9 mouse cellular contexts compared by ENCODE assay signal in the genomic region with DNA sequence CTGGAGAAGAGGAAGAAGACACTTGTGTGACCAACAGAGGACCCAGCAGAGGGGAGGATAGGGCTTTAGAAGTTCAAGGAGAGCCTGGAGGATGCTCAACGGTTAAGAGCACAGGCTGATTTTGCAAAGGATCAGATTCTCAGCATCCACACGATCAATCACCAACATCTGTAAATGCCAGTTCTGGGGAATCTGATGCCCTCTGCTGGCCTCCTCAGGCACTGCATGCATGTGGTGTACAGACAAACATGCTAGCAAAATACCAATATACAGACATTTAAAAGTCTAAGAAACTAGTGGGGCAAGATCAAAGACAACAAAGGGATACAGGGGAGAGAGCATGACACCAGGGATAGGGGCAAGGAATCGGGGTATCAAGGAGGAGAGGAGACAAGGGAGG. TPM values are rescaled to one million over a fixed set of nuclear protein-coding genes. Genes with fewer than 3 reads are reported as not detected.
DNase-seq lines count a peak whose midpoint lies in the region; ATAC-seq and TF ChIP-seq lines count a peak whose summit lies in the region.
"Had no signal": no experiment of that assay in that cellular context is flagged by ENCODE, and none has a peak within 500 bp of the region (broad histone marks: within the 10 kb centered on the region; RNA-seq: fewer than 3 reads in every experiment).

No protein-coding gene starts in this region.

- H3K9ac ChIP-seq in ES-Bruce4 (ENCODE audit: low read depth, poor library complexity, severe bottlenecking) = no peak overlapping the region
- H3K9ac ChIP-seq: limb, embryonic 12.5 days had no signal

- intact Hi-C loops in left cerebral cortex, adult 2 months (cut with DNase I) = no loop called here
- intact Hi-C loops in left cerebral cortex, postnatal 14 days (cut with DNase I) = no loop called here

- no peak overlapping the region for H3K27ac ChIP-seq in left cerebral cortex, adult 2 months
- no peak overlapping the region for H3K27ac ChIP-seq in ES-Bruce4 (ENCODE audit: insufficient read depth, low read length)
- H3K27ac ChIP-seq in bone marrow, adult 2 months (ENCODE audit: control insufficient read depth, insufficient read depth, low read depth, low read length, poor library complexity) = no peak overlapping the region
- H3K27ac ChIP-seq: limb, embryonic 12.5 days had no signal

- H3K4me1 ChIP-seq in ES-Bruce4 (ENCODE audit: control insufficient read depth, insufficient read depth, low read length) = peaks cover 3% of the 10 kb centered on the region
- peaks cover 1% of the 10 kb centered on the region for H3K4me1 ChIP-seq in bone marrow, adult 2 months (ENCODE audit: control insufficient read depth, insufficient read depth, low read length)
- H3K4me1 ChIP-seq: limb, embryonic 12.5 days had no signal

- H3K36me3 ChIP-seq in ES-Bruce4 (ENCODE audit: control insufficient read depth, insufficient read depth, low read length, poor library complexity, severe bottlenecking) = no peaks in the 10 kb centered on the region
- H3K36me3 ChIP-seq: limb, embryonic 12.5 days had no signal

- DNase-seq in left cerebral cortex, adult 2 months (ENCODE audit: extremely low spot score in 1 of 2, low spot score in 2 of 2) = no peak
- no peak for DNase-seq in left cerebral cortex, postnatal 14 days (ENCODE audit: low spot score in 2 of 2)
- DNase-seq in spleen, postnatal 10 days (ENCODE audit: low spot score in 2 of 2) = peak; percentile 28 to 65
- DNase-seq in T-cell, adult 2 months (ENCODE audit: low spot score) = no peak

- no peak for TF ChIP-seq EP300 in ES-Bruce4 (IDR thresholded peaks at IDR 0.05; ENCODE audit: insufficient read depth, low read depth, low read length)

- no peak overlapping the region for H3K4me3 ChIP-seq in left cerebral cortex, adult 2 months
- no peak overlapping the region for H3K4me3 ChIP-seq in ES-Bruce4 (ENCODE audit: low read depth, low read length)
- H3K4me3 ChIP-seq in bone marrow, adult 2 months (replicated peaks; ENCODE audit: control insufficient read depth, low read depth, low read length) = no peak overlapping the region
- H3K4me3 ChIP-seq: limb, embryonic 12.5 days had no signal

- no peak for ATAC-seq in granulocyte monocyte progenitor cell, adult 5-6 weeks (replicated peaks; ENCODE audit: poor library complexity, severe bottlenecking)
- ATAC-seq: forebrain, embryonic 14.5 days had no signal

- WGBS in bone marrow, adult 2 months = 86% methylated on average over 3 of the region's 3 CpGs

- TF ChIP-seq POLR2A in ES-Bruce4 (IDR thresholded peaks at IDR 0.05; ENCODE audit: insufficient read depth, low read length) = no peak
- TF ChIP-seq POLR2A in bone marrow, adult 2 months (IDR thresholded peaks at IDR 0.05; ENCODE audit: borderline replicate concordance, control insufficient read depth, low read depth, low read length) = no peak

- no peaks in the 10 kb centered on the region for H3K27me3 ChIP-seq in ES-Bruce4 (ENCODE audit: control insufficient read depth, insufficient read depth, low read length, poor library complexity, severe bottlenecking)
- H3K27me3 ChIP-seq: limb, embryonic 12.5 days had no signal

- no peaks in the 10 kb centered on the region for H3K9me3 ChIP-seq in ES-Bruce4 (replicated peaks; ENCODE audit: control insufficient read depth, insufficient read depth, low read length, poor library complexity, severe bottlenecking)
- H3K9me3 ChIP-seq: limb, embryonic 12.5 days had no signal

- TF ChIP-seq CTCF in left cerebral cortex, adult 2 months (IDR thresholded peaks at IDR 0.05) = peak; percentile 50
- peak; percentile 79 for TF ChIP-seq CTCF in ES-Bruce4 (IDR thresholded peaks at IDR 0.05; ENCODE audit: low read depth, low read length)
- peak; percentile 60 for TF ChIP-seq CTCF in bone marrow, adult 2 months (IDR thresholded peaks at IDR 0.05; ENCODE audit: control insufficient read depth, insufficient read depth, low read length)

RNA-seq across cellular contexts. Expression of a gene that starts 14.8 kb away (rescaled TPM):
- under 1 TPM; 0.38 to 0.47 TPM for total RNA-seq in left cerebral cortex, adult 2 months (2021)
- total RNA-seq in left cerebral cortex, postnatal 14 days (2021) = under 1 TPM; 0.13 to 0.23 TPM
- 0.15 TPM in 1 of 2 replicates, not detected in the other for polyA plus RNA-seq in ES-Bruce4 (2011; ENCODE audit: insufficient read depth, insufficient read length, low read depth, missing spikeins)
- 9.1 and 13.2 TPM in 2 replicates for polyA plus RNA-seq in bone marrow, adult 2 months (2011; ENCODE audit: insufficient read depth, insufficient read length, low replicate concordance, missing spikeins)
- total RNA-seq in granulocyte monocyte progenitor cell, adult 5-6 weeks (2014; fragmentation: Nextera tagmentation) = 32.1 and 46.2 TPM in 2 replicates
- total RNA-seq in granulocyte monocyte progenitor cell, adult 5-6 weeks (2017) = 21.8 and 23.0 TPM in 2 replicates
- polyA plus RNA-seq: limb, embryonic 12.5 days had no signal

RNA-seq across cellular contexts. Expression of a gene that starts 45.8 kb away (rescaled TPM):
- total RNA-seq in left cerebral cortex, adult 2 months (2021) = 10 to 100 TPM; 68.2 to 70.6 TPM
- total RNA-seq in left cerebral cortex, postnatal 14 days (2021) = 10 to 100 TPM; 46.4 to 58.5 TPM
- 0.48 and 1.3 TPM in 2 replicates for polyA plus RNA-seq in ES-Bruce4 (2011; ENCODE audit: insufficient read depth, insufficient read length, low read depth, missing spikeins)
- polyA plus RNA-seq in bone marrow, adult 2 months (2011; ENCODE audit: insufficient read depth, insufficient read length, low replicate concordance, missing spikeins) = 6.3 and 10.7 TPM in 2 replicates
- 27.1 and 41.2 TPM in 2 replicates for total RNA-seq in granulocyte monocyte progenitor cell, adult 5-6 weeks (2014; fragmentation: Nextera tagmentation)
- total RNA-seq in granulocyte monocyte progenitor cell, adult 5-6 weeks (2017) = 5.6 TPM in 2 replicates

Comparison
In these comparisons a context has a peak if more than half of its experiments do, and no peak if none do; other contexts are left out.
1. DNase-seq: peak in spleen, postnatal 10 days (2 of 2); none in left cerebral cortex, adult 2 months (0 of 2), left cerebral cortex, postnatal 14 days (0 of 2) and T-cell, adult 2 months (single experiment).
2. RNA of a gene that starts 14.8 kb away (total RNA-seq): 21.8 to 46.2 TPM in granulocyte monocyte progenitor cell, adult 5-6 weeks; 0.38 to 0.47 TPM in left cerebral cortex, adult 2 months and 0.13 to 0.23 TPM in left cerebral cortex, postnatal 14 days; every median in the first group is over 10 times any median in the second.
3. Peak in every context shown above with its lines, with median percentiles within 50 percentile points of each other: CTCF ChIP-seq.